Mouse (Mus musculus): ENCODE measurements around the gene Adcy3.

GRCm38 (mm10) chr12:4166970-4167369 is 34.1 kb downstream of the Adcy3 start:
- TF ChIP-seq POLR2A (IDR thresholded peaks at IDR 0.05; ENCODE audit: low read depth, low read length) = no peak
- no peak for TF ChIP-seq CTCF (IDR thresholded peaks at IDR 0.05; ENCODE audit: borderline replicate concordance, insufficient read depth, low read length)
